Mouse (Mus musculus): ENCODE data around the gene Tmem45a. TPM values are rescaled to one million over a fixed set of nuclear protein-coding genes. Genes with fewer than 3 reads are reported as not detected.
"Not testable (repeated sequence)": the region's sequence is repeated elsewhere in the genome, so short reads cannot be mapped to it uniquely, and the experiment has no call there.

Gene Tmem45a
- 0.28 and 0.67 TPM in 2 replicates for total RNA-seq (2014; rRNA removed)
- polyA plus RNA-seq (2012; rRNA removed): 0.15 and 0.26 TPM in 2 replicates

DNA sequence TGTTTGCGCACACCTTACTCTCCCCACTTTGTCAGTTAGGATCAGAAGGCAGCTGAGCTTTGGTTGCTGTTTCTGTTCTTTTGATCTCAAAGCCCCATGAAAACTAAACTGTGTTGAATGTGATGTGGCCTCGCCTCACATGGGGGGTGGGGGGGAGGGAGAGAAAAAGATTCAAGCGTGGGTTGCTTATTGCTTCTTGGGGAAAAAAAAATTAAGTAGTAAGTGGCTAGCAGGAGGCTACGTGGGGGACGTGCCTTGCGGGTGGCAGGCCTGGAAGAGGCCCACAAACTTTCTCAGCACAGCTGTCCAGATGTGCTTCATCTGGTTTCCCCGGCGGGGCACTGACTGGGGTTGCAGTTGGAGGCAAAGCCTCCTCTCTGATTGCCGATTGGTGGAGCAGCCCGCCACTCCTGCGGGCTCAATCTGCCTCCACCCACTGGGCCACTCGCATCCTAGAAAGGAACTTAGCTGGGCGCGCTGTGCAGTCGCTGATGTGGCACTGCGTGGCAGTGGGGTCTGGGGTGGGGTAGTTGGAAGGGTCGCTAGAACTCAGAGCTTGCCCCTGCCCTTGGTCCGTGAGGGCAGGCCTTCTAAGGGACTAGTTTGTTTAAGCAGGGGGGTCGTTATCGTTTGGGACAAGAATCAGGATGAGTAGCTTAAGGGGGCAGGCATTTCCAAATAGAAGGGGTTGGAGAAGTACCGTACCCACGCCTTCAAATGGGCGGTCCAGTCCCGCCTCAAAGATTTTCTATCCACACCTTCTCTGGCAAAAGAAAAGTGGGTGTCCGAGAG, at the start of gene Tmem45a:
TSS of gene Tmem45a (minus strand) at position 343 of the 792 bp plus-strand sequence.
- Histone ChIP-seq H3K36me3 (ENCODE audit: control insufficient read depth, insufficient read depth, low read length) (no peaks in the 10 kb centered on the region), H3K27me3 (ENCODE audit: control insufficient read depth, insufficient read depth, low read length) (no peaks in the 10 kb centered on the region), H3K9ac (ENCODE audit: low read depth, low read length) (peak within 1 kb of the TSS; percentile 38; the same call in 1 of the 2 replicates), H3K4me3 (ENCODE audit: insufficient read depth, low read depth, low read length) (peak within 1 kb of the TSS; percentile 57; the same call in 1 of the 2 replicates), H3K79me2 (ENCODE audit: control insufficient read depth, insufficient read depth, low read length) (no peaks in the 10 kb centered on the region), H3K27ac (replicated peaks; ENCODE audit: insufficient read depth, low read depth, low read length) (no peak within 1 kb of the TSS), H3K4me1 (ENCODE audit: control insufficient read depth, insufficient read depth, low read length) (no peaks in the 10 kb centered on the region)
- no peak for TF ChIP-seq CTCF (IDR thresholded peaks at IDR 0.05; ENCODE audit: low read depth, low read length)
- TF ChIP-seq POLR2A (IDR thresholded peaks at IDR 0.05; ENCODE audit: extremely low read depth, insufficient read depth, low read length): no peak
- 9% methylated on average over 25 of the region's 25 CpGs for WGBS
- DNase-seq (ENCODE audit: extremely low read depth, low read depth, low spot score): peak; percentile 3

DNA sequence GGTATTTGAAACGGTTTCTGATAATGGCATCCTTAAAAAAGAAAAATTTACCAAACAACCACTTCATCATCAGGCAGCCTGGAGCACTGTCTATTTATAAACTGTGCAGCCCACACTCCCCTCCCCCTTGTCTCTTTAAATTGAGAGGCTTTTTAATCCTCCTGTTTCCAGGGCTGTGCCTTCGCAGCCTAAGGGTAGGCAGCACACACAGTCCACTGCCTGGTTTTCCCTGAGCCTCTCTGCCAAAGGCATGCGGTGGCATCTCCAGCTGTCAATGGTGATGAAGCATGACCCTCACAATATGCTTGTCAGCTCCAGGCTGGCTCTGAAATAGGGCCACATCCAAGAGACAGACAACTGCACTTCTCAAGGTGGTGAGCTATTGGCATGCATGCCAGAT, 42.1 kb upstream of the Tmem45a start, which contains the start of gene Lnp1:
TSS of gene Lnp1 (minus strand) at position 39 of the 400 bp plus-strand sequence.
- no peaks in the 10 kb centered on the region for H3K79me2 ChIP-seq (ENCODE audit: control insufficient read depth, insufficient read depth, low read length)
- 76% methylated on average over 3 of the region's 3 CpGs for WGBS
- H3K4me3 ChIP-seq (ENCODE audit: insufficient read depth, low read depth, low read length): no peak within 1 kb of the TSS
- no peak within 1 kb of the TSS for H3K27ac ChIP-seq (replicated peaks; ENCODE audit: insufficient read depth, low read depth, low read length)
- DNase-seq (ENCODE audit: extremely low read depth, low read depth, low spot score): no peak
- H3K27me3 ChIP-seq (ENCODE audit: control insufficient read depth, insufficient read depth, low read length): no peaks in the 10 kb centered on the region; the same call in 1 of the 2 replicates
- H3K9ac ChIP-seq (ENCODE audit: low read depth, low read length): no peak within 1 kb of the TSS
- TF ChIP-seq CTCF (IDR thresholded peaks at IDR 0.05; ENCODE audit: low read depth, low read length) (no peak), POLR2A (IDR thresholded peaks at IDR 0.05; ENCODE audit: extremely low read depth, insufficient read depth, low read length) (no peak)
- H3K4me1 ChIP-seq (ENCODE audit: control insufficient read depth, insufficient read depth, low read length): no peaks in the 10 kb centered on the region
- H3K36me3 ChIP-seq (ENCODE audit: control insufficient read depth, insufficient read depth, low read length): no peaks in the 10 kb centered on the region

DNA sequence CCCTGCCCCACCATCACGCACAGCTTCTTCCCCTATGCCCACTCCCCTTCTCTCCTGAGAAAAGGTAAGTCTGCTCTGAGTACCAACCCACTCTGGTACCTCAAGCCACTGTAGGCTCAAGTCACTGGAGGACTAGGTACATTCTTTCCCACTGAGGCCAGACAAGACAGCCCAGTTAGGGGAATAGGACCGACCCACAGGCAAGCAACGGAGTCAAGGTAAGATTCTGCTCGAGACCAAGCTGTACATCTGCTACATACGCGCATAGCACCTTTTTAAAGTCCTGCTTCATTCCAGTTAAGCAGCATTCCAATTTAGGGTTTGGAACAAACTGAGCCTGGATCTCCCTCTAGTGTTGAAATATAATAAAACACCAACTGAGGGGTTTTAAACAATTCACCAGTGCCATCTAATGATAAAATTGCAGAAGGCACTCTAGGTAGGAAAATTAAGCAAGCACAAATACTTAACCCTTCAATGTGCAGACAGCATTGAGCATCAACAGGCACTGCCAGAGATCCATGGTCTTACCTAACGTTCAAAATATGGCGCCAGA, 34.2 kb upstream of the Tmem45a start:
- peak; percentile 55 for DNase-seq (ENCODE audit: extremely low read depth, low read depth, low spot score)
- Histone ChIP-seq H3K27ac (replicated peaks; ENCODE audit: insufficient read depth, low read depth, low read length) (no peak overlapping the region), H3K36me3 (ENCODE audit: control insufficient read depth, insufficient read depth, low read length) (no peaks in the 10 kb centered on the region), H3K4me1 (ENCODE audit: control insufficient read depth, insufficient read depth, low read length) (no peaks in the 10 kb centered on the region), H3K79me2 (ENCODE audit: control insufficient read depth, insufficient read depth, low read length) (no peaks in the 10 kb centered on the region), H3K27me3 (ENCODE audit: control insufficient read depth, insufficient read depth, low read length) (no peaks in the 10 kb centered on the region; the same call in 1 of the 2 replicates), H3K4me3 (ENCODE audit: insufficient read depth, low read depth, low read length) (no peak overlapping the region), H3K9ac (ENCODE audit: low read depth, low read length) (no peak overlapping the region)
- 16% methylated on average over 8 of the region's 8 CpGs for WGBS
- TF ChIP-seq CTCF (IDR thresholded peaks at IDR 0.05; ENCODE audit: low read depth, low read length): no peak
- no peak for TF ChIP-seq POLR2A (IDR thresholded peaks at IDR 0.05; ENCODE audit: extremely low read depth, insufficient read depth, low read length)

DNA sequence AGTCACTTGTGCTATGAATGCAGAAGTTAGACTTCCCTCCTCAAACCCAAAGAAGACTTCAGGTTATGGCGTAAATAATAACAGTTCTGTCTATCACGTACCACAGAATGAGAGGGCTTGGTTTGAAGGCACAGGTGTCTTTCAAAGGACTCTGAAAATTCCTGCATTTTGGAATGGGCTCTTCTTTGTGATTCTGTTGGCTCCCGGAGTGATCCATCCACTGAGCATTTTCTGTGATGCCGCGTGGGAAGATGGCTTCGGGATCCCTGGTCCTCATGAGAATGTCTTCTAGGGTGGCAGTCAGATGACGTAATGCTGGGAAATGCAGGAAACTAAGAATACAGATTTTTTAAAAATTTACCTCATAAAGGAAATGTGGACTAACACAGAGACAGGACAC, 31.3 kb upstream of the Tmem45a start:
- no peaks in the 10 kb centered on the region for H3K79me2 ChIP-seq (ENCODE audit: control insufficient read depth, insufficient read depth, low read length)
- no peaks in the 10 kb centered on the region for H3K4me1 ChIP-seq (ENCODE audit: control insufficient read depth, insufficient read depth, low read length)
- WGBS: 85% methylated on average over 7 of the region's 7 CpGs
- no peak for TF ChIP-seq POLR2A (IDR thresholded peaks at IDR 0.05; ENCODE audit: extremely low read depth, insufficient read depth, low read length)
- DNase-seq (ENCODE audit: extremely low read depth, low read depth, low spot score): no peak
- peaks cover 4% of the 10 kb centered on the region; the same call in 1 of the 2 replicates for H3K27me3 ChIP-seq (ENCODE audit: control insufficient read depth, insufficient read depth, low read length)
- H3K9ac ChIP-seq (ENCODE audit: low read depth, low read length): no peak overlapping the region
- no peak overlapping the region for H3K27ac ChIP-seq (replicated peaks; ENCODE audit: insufficient read depth, low read depth, low read length)
- no peak overlapping the region for H3K4me3 ChIP-seq (ENCODE audit: insufficient read depth, low read depth, low read length)
- no peaks in the 10 kb centered on the region for H3K36me3 ChIP-seq (ENCODE audit: control insufficient read depth, insufficient read depth, low read length)

DNA sequence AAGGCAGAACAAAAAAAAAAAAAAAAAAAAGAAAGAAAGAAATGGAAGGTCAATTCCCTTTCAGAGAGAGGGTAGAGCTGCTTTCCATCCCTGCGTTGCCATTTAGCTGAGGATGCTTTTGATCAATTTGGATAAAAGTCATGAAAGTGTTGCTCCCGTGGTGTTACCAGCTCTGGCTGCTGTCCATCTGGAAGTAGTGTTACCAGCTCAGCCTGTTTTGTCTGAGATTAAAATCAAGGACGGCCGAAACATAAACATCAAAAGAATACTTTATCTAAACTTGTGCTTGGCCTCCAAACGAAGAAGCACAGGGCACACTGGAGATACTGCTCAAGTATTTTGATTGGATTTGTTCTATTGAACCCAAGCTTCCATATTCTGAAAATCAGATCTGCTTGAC, 23.0 kb upstream of the Tmem45a start:
- H3K27ac ChIP-seq (replicated peaks; ENCODE audit: insufficient read depth, low read depth, low read length): no peak overlapping the region
- H3K27me3 ChIP-seq (ENCODE audit: control insufficient read depth, insufficient read depth, low read length): peaks cover 4% of the 10 kb centered on the region; the same call in 1 of the 2 replicates
- H3K4me3 ChIP-seq (ENCODE audit: insufficient read depth, low read depth, low read length): no peak overlapping the region
- DNase-seq (ENCODE audit: extremely low read depth, low read depth, low spot score): no peak
- TF ChIP-seq POLR2A (IDR thresholded peaks at IDR 0.05; ENCODE audit: extremely low read depth, insufficient read depth, low read length) (no peak), CTCF (IDR thresholded peaks at IDR 0.05; ENCODE audit: low read depth, low read length) (no peak)
- H3K9ac ChIP-seq (ENCODE audit: low read depth, low read length): no peak overlapping the region
- no peaks in the 10 kb centered on the region for H3K79me2 ChIP-seq (ENCODE audit: control insufficient read depth, insufficient read depth, low read length)
- H3K36me3 ChIP-seq (ENCODE audit: control insufficient read depth, insufficient read depth, low read length): no peaks in the 10 kb centered on the region
- no peaks in the 10 kb centered on the region for H3K4me1 ChIP-seq (ENCODE audit: control insufficient read depth, insufficient read depth, low read length)
- 65% methylated on average over 5 of the region's 5 CpGs for WGBS

DNA sequence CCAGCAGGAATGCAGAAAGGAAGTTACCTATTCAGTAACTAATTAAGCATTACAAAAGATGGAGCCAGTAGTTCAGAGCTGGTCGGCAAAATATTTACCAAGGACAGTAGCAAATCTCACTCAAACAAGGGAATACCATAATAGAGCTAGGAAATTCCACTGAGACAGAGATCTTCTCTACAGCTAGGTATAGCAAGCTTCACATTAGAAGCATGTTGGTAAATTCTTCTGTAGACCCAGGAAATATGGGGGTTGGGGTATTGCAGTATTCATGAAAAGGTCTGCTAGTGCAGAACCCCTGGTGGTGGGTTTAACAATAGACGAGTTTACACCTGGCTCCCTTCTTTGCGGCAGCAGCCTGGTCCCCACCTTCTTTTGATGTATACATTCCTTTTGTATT, 16.2 kb upstream of the Tmem45a start:
- H3K36me3 ChIP-seq (ENCODE audit: control insufficient read depth, insufficient read depth, low read length); H3K4me3 ChIP-seq (ENCODE audit: insufficient read depth, low read depth, low read length); H3K27ac ChIP-seq (replicated peaks; ENCODE audit: insufficient read depth, low read depth, low read length); H3K4me1 ChIP-seq (ENCODE audit: control insufficient read depth, insufficient read depth, low read length); H3K27me3 ChIP-seq (ENCODE audit: control insufficient read depth, insufficient read depth, low read length); DNase-seq (ENCODE audit: extremely low read depth, low read depth, low spot score); H3K9ac ChIP-seq (ENCODE audit: low read depth, low read length); H3K79me2 ChIP-seq (ENCODE audit: control insufficient read depth, insufficient read depth, low read length): not testable (repeated sequence)
- WGBS: 54% methylated on average over 3 of the region's 3 CpGs

All from liver, adult 2 months (tissue).